Mouse (Mus musculus) embryo, embryonic 11 days (tissue): ENCODE measurements around the gene Hagh.

Experiments used
- DNase-seq: peaks from one replicate; pipeline ENCODE4 v3.0.0-alpha.2; 2015

Gene Hagh

DNA sequence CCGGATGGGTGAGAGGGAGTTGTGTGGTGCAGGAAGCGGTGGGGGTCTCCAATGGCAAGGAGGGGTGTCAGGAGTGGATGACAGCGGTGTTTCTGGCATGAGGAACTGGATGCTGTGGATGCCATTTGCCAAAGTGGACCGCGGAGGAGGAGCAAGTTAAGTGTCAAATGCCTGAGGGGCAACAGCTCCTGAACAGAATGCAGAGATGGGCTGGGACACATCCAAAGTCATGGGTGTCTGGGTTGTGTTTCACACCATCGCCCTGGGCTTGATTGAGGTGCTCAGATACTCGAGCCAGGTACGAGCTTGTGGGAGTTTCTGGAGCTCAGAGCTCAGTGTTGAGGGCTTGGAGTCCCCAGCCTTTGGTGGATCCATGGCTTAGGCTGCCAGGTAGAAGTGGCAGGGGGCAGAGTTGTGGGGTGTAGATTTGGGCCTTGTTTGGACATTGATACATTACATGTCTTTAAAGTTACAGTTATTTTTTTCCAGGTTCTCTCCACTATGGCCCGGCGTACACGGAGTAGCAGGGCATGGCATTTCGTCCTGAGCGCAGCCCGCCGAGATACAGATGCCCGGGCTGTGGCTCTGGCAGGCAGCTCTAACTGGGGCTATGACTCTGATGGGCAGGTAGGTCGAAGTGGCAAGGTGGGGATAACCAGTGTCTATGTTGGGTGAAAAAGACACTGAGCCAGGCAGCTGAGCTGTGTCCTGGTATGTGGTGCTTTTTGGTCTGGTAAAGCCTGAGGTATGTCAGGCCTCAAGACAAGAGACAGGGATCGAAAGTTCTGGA lies 47.5 kb downstream of the Hagh start:
- no peak for DNase-seq

DNA sequence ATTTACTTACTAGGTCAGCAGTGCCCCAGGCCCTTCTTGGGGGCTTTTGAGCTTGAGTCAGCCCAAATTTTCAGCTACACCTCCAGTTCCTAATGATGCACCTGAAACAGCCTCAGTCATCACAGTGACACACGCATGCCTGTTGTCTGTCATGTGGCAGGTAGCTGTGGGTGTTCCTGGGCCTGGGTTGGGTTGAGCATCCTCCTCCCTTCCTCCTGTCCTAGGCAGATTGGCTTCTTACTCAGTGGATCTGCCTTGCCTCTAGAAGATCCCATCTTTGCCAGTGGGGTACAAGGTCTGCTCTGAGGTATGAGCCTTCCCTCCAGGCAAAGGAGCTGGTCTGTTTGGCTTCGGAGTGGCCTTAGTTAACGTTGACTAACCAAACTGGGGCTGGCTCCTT lies 48.9 kb downstream of the Hagh start:
- DNase-seq, result no peak

DNA sequence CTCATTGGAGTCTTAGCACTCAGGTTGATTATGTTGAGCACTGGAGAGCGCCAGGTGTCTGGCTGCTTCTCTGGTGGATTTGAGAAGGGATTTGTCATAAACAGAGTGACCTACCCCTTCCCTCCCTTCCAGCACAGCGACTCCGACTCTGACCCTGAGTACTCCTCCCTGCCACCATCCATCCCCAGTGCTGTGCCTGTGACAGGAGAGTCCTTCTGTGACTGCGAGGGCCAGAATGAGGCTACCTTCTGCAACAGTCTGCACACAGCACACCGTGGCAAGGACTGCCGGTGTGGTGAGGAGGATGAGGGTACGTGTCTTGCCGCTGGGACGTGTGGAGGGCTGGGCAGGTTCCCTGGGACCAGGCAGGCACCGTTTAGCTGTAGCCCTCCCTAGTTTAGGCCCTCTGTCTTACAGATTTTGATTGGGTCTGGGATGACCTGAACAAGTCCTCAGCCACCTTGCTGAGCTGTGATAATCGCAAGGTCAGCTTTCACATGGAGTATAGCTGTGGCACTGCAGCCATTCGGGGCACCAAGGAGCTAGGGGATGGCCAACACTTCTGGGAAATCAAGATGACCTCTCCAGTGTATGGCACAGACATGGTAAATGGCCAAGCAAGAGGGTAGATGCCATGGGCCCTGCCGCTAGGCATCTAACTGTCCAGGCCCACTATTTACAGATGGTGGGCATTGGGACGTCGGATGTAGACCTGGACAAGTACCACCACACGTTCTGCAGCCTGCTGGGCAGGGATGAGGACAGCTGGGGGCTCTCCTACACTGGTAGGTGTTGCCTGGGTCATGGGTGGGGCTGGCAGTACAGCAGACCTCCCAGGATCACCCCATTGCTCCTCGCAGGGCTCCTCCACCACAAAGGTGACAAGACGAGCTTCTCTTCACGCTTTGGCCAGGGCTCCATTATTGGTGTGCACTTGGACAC lies 50.5 kb downstream of the Hagh start:
- no peak for DNase-seq

DNA sequence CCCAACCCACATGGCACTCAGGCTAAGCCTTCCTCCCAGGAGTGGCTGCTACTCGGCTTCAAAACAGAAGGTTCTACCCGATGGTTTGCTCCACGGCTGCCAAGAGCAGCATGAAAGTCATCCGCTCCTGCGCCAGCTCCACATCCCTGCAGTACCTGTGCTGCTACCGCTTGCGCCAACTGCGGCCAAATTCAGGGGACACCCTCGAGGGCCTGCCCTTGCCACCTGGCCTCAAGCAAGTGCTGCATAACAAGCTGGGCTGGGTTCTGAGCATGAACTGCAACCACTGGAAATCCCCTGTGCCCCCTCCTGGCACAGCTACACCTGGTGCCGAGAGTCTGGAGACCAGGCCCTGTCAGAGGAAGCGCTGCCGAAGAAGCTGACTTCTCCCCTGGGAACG lies 51.4 kb downstream of the Hagh start:
- no peak for DNase-seq

DNA sequence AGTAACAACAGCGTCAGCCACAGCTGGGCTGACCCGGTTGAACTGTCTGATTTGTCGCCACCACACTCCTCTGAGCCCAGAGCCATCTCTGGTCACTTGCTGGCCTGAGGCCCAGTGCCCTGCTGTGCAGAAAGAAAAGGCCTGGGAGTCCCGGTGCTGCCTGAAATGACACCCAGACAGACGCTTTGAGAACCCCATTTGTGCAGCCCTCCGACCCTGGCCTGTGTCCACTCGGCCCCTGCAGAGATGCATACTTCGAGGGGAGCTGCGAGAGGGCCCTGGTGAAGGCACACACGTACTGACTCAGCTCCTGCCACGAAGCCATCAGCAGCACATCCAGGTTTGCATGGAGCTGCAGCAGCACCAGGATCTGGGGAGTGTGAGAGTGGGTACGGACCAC lies 52.8 kb downstream of the Hagh start:
- no peak for DNase-seq

DNA sequence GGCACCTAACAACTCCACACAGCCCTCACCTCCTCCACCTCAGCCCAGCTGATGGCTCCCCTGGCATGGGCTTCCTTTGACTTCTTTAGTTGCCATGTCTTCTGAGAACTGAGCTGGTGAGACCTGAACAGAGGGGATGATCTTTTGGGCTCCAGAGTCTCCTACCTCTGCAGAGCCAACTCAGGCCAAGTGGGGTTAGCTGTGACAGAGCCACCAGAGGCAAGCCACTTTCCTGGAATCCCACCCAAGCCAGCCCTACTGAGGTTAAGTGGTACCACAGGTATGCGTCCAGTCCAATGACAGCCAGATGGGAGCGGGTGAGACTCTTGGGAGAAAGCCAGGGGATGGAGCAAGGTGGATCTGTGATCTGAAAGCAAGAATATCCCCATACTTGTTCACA lies 53.3 kb downstream of the Hagh start:
- no peak for DNase-seq

DNA sequence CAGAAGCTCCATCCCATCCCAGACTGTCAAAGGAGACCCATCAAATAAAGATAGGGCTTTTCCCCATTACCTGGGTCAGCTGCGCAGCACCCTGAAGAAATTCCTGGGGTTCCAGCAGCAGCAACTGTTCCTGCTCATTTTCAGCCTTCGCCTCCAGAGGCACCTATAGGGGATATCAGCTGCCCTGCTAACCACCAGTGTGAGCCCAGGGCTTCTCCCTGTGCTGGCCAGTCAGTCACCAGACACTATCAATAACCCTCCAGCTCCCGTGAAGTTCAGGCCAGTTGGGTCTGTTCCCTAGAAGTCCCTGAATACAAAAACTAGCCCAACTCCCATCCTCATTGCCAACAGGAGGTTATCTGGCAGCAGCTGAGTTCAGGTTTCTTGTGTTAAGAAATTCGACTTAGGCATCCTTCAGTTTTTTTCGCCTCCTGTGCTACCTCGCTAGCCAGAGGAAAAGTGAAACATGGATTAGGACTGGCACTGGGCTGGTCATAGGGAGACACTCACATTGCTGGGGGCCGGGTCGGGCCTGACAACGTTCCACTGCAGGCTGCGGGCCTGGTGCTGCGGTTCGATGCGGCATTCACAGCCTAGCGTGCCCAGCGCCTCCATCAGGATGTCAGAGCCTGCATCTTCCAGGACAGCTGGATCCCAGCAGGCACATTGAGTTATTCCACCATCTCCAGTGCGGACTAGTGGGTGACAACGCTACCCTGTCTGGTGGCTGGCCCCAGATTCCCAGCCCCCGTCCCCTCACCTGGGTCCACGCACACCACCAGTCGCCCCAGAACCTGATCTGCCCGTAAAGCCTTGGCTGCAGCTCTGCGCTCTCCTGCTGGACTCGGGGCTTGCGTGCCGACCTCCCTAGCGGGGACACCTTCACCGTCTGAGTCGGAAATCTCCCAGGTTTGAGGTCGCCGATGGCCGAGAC lies 54.4 kb downstream of the Hagh start:
- DNase-seq, result no peak

DNA sequence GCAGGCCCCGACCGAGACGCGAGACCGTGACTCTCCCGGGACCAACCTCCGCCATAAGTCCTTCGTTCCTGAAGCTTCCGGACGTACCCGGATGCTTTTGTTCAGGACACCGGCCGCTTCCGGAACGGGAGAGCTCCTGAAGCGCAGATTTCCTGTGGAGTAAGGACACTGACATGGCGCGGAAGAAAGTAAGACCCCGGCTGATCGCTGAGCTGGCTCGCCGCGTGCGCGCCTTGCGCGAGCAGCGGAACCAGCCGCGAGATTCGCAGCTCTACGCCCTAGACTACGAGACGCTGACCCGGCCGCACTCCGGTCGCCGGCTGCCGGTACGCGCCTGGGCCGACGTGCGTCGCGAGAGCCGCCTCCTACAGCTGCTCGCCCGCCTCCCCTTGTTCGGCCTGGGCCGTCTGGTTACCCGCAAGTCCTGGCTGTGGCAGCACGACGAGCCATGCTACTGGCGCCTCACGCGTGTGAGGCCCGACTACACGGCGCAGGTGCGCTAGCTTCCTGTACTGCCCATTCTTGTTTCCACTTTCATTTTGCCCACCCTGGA lies 55.1 kb downstream of the Hagh start, which contains the start of the genes Eme2 and Mrps34:
Gene Eme2, minus strand, starts transcription at position 93 of the 553 bp plus-strand sequence.
Gene Mrps34, plus strand, starts transcription at position 122 of the 553 bp plus-strand sequence.
- DNase-seq, result peak; percentile 94

DNA sequence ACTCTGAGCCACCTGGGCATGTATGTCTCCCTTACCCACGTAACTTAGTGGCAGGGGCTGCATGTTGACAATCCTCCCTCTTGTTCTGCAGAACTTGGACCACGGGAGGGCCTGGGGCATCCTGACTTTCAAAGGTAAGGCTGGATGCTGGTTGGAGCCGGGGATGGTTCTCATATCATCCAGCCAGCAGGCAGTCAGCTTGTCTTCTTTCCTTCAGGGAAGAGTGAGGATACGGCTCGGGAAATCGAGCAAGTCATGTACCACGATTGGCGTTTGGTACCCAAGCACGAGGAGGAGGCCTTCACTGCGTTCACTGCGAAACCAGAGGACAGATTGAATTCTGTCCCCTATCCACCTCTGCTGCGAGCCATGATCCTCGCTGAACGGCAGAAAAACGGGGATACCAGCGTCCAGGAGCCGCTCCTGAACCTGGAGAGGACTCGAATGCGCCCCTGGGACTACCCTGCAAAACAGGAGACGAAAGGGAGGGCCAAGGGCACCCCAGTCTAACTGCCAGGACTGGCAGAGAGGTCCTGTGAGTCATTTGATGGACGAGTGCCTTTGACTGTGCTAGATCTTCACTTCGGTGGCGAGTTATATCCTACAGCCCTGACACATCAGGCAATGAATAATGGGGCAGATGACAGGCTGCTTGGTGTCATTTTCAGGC lies 55.8 kb downstream of the Hagh start:
- DNase-seq, result no peak

DNA sequence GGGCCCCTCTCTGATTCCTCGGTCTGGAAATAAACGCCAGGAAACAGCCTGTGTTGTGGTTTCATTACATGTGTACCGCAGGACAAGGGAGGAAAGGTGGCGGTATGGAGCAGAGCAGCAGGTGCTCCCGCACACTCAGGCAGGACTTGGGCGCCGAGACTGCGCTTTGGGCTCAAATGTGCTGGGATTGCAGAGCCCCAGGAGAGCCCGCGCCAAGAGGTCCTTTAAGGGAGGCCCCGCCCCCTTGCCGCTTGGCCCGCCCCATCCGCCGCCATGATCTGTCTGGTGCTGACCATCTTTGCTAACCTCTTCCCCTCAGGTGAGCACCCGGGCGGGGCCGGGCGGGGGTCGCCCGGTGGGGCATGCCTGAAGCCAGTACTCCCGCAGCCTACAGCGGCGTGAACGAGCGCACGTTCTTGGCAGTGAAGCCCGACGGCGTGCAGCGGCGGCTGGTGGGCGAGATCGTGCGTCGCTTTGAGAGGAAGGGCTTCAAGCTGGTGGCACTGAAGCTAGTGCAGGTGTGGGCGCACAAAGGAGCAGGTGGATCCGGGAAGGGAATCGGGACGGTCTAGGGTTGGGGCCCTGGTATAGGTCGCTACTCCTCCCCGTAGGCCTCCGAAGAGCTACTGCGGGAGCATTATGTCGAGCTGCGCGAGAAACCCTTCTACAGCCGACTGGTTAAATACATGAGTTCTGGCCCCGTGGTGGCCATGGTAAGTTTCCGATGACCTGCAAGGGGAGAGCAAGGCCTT lies 56.5 kb downstream of the Hagh start, which contains the start of gene Nme3:
Gene Nme3, plus strand, starts transcription at position 260 of the 752 bp plus-strand sequence.
- DNase-seq, result peak; percentile 85

DNA sequence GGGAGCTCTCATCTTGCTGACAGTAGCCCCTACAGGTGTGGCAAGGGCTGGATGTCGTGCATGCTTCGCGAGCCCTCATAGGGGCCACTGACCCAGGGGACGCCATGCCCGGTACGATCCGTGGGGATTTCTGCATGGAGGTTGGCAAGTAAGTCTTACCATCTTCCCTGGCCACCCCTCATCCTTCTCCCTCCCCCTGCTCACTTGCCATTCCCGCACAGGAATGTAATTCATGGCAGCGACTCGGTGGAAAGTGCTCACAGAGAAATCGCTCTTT lies 57.0 kb downstream of the Hagh start:
- DNase-seq, result no peak

DNA sequence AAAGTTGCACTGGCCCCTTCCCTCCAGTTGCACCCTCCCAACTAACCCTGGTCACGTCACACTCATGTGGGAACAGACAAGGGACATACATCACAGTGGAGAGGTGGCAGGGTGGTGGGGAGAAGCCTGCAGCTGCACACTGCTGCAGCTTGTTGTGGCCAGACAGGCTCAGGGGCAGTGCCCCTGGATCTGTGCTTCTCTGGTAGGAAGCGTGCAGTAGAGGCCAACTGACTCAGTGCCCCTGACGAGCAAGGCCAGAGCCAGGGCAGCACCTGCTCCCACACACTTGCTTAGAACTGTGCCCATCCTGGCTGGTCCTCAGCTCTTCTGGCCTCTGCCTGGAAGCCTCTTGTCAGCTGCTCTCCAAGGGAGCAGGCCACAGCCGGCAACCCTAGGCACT lies 57.7 kb downstream of the Hagh start:
- DNase-seq, result no peak

DNA sequence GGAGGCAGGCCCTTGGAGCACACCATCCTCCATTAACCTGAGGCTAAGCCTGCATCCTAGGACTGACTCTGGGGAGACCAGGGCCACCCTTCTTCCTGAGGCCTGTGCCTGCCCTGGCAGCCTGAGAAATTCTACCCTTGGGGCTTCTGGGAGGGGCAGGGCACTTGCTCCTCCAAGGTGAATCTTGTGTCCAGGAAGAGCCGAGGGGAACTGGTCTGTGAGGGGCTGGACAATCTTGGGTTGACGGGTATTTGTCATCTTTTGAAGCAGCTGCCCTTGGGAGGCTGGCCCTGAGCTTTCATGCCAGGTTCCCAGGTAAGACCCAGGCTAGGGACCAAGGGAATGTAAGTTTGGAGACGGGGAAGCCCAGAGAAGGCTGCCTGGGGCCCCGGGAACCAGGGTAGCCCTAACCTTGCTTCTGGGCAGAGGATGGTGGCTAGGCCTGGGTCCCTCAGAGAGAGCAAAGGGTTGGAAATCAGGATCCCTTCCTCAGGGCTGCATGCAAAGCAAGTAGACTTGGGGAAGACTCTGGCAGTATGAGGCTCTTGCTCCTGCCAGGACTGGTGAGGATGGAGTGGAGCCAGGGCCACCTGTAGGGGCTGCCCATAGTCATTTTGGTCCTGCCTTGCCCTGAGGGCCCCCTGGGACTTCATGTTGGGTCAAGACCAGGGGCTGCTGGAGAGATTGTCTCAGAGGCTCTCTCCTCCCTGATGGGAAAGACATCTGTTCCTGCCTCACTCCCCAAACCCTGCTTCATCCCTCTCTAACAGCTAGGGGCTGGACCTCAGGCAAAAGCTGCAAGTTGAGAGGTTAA lies 58.3 kb downstream of the Hagh start:
- no peak for DNase-seq

DNA sequence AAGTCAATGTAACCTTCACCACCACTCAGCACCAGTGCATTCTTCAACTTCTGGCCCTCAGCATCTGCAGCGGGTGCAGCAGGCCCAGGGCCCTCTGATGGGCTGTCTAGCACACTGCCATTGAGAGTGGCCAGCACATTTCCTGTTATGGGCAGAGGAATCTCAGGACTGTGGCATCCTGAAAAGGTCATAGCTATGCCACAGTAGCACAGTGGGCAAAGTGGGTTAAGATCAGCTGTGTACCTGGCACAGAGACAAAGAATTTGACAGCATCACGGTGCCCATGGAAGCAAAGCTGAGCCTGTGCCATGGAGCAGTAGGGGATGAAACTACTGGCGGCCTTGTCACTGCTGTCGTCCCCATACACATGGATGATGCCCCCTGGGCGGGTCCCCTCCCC lies 59.2 kb downstream of the Hagh start:
- DNase-seq, result no peak

DNA sequence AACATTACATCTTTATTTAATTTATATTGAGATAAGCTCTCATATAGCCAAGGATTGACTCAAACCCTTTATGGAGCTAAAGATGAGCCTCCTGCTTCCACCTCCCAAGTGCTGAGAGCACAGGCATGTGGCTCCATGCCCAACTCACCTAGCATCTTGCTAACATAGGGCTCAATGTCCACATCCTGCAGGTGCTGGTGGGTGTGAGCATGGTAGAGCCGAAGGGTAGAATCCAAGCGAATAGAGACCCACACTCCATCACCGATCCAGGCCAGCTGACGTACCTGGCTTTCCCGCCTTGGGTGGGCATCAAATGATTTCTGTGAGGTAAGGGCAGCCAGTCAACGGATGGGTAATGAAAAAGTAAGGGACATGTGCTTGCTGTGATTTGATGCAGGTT lies 60.1 kb downstream of the Hagh start:
- no peak for DNase-seq

DNA sequence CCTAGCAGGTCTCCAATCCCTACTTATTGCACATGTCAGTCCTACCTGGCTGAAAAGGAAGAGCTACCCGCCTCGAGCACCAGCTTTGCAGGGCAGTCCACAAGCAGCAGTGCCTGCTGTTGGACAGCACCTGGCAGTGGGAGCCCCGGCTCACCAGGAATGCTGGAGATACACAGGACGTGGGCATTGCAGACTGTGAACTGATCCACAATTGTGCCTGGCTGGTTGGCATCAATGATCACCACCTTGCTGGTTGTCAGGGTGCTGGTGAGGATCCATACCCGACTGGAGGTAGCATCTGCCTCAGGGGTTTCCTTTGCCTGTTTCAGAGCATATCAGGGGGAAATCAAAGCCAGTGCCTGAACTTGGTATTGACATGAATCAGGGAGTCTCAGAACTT lies 62.2 kb downstream of the Hagh start:
- DNase-seq, result no peak

DNA sequence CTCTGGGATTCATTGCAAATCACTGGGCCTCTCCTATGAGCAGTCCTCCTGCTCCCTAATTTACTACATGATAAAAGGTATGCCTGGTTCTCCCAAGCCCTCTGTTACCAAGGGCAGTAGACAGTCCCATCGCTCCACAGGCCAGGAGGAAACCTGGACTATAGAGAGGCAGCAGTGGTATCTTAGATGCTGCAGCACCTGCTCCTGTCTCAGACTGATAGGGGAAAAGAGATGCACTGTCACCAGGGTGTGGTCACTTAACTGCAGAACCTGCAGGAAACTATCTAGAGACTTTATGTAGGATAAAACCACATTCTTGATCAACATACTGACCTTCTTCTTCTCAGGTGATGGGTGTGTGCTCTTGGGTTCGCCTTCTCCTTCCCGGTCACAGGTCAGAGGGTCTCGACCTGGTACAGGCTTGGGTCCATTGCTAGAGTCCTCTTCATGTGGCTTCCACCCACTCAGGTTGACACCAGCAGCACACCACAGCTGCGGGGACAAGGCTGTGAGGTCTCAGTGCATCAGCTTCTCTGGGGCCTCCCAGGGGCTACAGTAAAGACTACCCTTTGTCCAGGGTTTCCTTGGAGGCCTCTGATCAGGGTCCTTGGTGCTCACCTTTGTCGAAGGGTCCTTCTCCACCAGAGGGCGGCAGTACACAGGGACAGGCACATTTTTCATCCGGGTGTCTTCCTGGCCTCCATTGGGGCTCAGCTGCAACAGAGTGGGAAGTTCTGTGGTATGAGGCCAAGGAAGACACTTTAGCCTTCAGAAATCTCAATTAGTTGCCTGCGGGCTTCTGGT lies 62.9 kb downstream of the Hagh start:
- peak; percentile 43 for DNase-seq

DNA sequence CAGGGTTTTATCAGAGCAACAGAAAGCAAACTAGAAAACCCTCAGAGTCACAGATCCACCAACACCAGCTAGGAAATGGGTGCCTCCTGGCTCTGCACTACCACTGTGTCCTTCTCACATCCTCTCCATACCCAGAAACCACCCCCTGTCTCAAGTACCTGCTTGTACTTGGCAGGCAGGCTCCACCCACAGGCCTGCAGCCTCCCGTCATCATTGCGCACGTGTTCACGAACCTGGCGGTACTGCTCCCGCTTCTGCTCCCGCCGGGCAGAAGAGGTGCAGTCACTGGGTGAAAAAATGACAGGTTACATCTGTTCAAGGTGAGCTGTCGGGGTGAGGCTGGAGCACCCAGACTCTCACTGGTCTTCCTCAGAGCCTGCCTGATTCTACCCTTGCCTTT lies 63.8 kb downstream of the Hagh start:
- no peak for DNase-seq

DNA sequence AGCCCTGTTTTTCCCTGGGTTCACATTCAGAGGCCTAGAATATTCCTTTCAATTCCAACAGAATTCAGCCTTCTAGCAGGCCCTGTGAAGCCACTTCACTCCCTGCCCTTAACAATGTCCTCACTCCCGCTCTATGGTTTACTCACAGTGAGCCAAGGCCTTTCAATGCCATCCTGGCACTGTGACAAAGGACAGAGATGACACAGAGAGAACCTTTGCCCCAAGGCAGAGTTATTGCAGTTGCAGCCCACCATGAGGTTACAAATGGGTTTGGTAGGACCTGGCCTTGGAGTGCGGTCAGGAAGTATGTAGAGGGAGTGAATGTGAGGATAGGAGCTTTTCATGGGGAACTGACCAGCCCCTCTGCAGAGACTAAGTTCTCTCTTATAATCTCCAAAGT lies 67.6 kb downstream of the Hagh start:
- DNase-seq, result no peak

DNA sequence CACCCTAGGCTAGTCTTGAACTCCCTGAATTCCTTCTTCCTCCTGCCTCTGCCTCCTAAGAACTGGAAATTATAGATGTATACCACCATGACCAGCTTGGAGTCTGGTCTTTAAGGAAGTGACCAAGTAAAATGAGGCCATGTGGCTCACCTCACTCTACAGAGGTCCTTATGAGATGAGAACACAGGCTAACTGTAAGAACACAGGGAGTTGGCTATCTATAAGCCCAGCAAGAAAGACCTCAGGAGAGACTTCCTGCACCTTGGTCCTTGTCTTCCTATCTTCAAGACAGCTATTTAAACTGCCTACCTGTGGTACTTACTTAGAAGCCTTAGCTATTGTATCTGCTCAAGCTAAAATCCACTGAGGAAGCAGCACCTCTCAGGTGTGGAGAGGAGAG lies 74.0 kb downstream of the Hagh start:
- DNase-seq, result no peak
